Mouse (Mus musculus) kidney, postnatal 25 days (tissue): ENCODE measurements at regions not wholly inside any gene's neighbourhood (a gene's known extent, or its start where the extent isn't known, plus 50 kb on each side); places are given as distances from the start of the nearest gene placed in this dataset.
"Not testable (repeated sequence)": the region's sequence is repeated elsewhere in the genome, so short reads cannot be mapped to it uniquely, and the experiment has no call there.

Experiments
- DNase-seq, 2 experiments: peaks; one replicate each; pipeline ENCODE4 v3.0.0; 2021; ENCODE audit warnings: mixed read lengths in 2 of 2

DNA sequence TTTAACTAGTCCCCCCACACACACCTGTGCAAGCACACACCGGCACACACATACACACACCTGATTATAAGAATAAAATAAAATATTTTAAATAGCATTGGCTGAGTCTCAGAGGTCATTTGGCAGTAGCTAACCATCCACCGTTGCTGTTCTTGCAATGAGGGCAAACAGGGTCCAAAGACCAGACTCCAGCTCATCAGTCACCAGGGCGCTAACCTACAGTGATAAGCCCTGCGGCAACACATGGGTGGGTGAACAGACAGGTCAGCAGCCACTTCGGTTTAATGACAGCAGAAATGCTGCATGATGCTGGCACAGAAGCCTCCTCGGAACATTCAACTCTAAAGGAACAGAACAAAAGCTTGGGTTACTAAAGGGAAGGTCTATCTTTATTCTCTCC is 54.9 kb downstream of the Tas2r134 start:
- peak; percentile 23 to 60 for DNase-seq

DNA sequence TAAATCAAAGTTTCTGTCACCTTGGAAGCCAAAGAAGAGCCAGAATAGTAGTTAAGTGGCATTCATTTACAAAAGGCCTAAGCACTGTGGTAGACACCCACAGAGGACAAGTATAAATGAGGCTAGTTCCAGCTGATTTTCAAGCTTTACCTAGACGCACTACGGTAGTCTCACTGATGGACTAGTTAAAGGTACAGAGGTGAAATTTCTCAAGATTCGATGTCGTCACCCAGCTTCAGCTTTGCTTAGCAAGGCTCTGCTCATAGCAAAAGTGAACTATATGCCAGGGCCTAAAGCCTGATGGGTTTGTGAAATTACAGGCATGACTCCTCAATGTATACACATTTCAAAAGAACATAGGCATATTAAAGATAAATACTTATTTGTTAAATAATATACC is 55.4 kb downstream of the Tas2r134 start:
- no peak for DNase-seq

DNA sequence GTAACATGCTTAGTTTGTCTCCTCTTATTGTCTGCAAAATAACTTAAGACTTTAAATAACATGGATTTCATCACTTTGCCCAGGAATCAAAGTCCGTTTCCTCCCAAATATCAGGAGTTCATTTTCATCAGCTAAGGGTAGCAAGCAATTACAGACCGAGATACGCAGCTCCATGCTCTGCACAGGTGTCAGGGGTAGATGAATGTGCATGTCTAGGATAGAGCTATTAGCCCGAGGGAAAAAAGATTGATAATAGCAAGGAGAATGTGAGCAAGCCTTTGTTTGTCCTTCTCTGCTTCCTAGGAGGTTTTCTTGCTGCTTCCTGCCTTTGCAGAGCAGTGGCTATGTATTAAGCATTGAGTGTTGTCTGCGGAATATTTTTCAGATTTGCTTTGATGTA is 77.8 kb downstream of the Tas2r134 start:
- no peak for DNase-seq

DNA sequence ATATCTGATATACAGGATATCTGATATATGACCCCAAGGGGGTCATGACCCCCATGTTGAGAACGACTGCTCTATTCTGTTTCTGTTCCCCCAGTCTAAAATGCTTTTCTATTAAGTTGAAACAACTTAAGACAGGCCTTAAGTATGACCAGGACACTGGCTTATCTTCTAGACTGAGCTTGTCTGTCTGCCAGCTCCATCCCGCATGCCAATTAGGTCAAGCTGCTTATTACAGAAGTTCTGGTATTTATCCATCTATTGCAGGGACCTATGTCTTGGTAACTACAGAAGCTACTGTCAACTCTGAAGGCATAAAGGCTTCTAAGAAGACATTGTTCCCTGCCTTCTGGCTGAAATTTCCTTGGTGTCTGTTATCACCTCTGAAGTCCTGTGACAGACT is 81.4 kb downstream of the Tas2r134 start:
- DNase-seq, result no peak

DNA sequence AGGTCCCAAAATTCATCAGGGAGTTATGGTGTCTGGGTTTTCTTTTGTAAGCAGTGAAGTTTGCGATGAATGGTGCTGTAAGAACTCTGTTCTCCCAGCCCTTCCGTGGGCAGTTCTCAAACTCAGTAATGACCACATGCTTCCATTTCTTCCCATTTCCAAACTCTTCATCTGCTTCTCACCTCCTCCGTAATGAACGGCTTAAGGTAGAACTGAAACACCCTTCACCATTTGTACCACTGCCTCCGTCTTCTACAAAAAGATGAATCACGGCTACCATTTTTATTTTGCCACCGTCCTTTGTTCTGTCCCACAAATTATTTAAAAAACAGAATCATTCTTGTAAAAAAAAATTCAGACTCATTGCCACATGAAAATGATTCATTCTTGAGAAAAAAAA is 85.3 kb downstream of the Tas2r134 start:
- no peak for DNase-seq

DNA sequence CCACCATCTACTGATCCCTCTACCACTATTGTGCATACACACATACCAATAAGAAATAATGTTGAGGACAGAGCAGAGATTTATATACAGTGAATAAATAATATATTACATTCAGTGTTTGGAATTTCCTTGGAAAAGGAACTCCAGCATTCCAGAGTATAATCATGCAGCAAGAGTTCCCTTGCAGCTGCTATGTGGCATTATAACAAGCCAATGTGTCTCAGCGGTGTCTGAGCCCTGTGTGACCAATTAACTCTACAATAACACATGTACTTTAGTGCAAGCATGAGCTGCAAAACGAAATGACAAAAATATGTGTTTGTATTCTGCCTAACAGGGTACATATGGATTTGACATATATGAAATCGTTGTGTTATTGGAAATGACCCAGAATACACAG is 103.5 kb downstream of the Tas2r134 start:
- no peak for DNase-seq

DNA sequence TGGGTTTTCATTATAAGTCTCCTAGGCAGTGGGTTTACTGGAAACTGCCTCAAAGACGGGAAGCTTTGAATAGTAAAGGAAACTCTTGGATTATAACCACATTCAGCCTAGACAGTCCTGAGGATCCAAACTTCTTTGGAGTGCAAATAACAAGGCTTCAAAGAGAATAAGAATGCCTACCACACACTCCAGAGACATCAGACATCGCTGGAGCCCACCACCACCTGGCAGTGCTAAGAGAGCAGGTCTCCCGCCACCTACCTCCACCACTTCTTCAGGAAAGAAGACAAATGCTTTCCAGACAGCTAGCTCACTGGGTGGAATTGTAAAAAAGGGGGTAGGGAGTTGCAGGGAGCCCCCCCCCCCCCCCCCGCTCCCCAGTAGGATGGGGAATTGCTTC is 104.4 kb downstream of the Tas2r134 start:
- no peak for DNase-seq

DNA sequence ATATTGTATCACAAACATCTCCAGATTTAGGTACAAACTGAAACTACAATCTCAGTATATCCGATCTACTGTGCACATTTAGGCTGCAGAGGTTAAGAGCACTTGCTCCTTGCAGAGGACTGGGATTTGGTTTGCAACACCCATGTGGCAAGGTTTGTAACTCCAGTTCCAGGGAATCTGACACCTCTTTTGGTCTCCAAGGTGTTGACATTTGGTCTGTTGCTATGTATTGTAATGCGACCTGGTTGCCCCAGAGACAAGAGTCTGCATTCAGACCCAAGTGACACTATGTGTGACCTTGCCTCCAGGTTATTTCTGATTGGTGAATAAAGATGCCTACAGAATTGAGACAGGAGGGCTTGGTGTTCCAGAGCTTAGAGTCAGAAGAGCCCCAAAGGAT is 105.0 kb downstream of the Tas2r134 start:
- DNase-seq, result no peak

DNA sequence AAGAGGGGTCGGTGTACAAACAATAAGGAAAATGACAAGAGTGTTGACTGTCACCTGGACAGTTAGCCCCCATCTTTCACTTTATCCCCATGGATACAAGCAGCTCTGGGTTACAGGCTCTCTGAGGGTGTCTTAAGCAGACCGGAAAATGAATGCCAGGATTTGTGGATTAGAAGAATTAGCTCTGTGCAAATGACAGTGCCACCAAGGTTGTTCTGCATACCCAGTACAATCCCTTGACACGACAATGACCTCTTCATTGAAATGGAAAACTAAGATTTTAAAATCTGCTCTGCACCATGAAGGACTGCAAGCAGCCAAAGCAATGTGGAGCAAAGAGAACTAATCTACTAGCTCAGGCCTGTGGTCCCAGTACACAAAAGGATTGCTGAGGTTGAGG is 105.9 kb downstream of the Tas2r134 start:
- DNase-seq, result no peak

DNA sequence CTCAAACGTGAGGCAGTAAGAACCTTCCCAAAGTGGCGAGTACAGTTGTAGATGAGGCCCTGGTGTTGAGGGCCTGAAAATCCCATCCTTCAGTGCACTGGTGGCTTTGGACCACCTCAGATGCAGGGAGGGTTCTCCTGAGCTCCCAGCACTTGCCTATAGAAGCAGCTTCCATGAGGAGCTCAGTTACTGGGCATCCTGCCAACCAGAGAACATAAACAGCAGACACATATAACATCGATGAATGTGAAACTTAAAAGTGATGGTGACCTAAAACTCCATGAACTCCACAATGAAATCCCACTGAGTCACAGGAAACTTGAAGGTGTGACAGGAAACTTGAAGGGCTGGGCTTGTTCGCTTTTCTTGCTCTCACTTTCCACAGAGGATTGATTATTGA is 109.1 kb downstream of the Tas2r134 start:
- DNase-seq, result no peak

DNA sequence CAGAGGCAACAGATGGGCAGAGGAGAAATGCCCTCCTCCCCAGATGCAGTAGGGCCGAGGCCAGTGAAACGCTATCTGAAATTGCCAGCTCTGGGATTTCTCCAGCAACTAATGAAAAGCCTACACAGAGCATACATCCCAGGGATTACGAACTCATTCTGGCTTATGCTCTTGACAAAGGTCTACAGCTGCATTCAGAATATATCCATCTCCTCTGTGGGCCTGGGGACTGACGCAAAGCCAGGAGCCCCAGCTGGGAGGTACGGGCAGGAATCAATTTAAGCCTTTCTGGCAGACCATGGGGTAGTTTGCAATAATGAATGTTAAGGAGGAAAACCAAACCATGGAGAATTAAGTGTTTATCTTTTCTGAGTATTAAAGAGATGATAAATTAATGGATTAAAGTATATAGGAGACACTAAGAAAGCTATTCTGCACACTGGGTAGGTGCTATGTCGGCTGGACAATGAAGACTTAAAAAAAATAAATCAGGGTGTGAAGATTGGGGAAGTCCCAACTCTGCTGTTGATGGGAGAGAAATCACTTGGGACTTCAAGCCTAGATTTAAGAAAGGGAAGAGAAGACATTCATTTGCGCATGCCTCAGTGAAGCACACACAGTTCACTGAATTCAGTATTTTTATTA is 120.5 kb downstream of the Tas2r134 start:
- no peak for DNase-seq

DNA sequence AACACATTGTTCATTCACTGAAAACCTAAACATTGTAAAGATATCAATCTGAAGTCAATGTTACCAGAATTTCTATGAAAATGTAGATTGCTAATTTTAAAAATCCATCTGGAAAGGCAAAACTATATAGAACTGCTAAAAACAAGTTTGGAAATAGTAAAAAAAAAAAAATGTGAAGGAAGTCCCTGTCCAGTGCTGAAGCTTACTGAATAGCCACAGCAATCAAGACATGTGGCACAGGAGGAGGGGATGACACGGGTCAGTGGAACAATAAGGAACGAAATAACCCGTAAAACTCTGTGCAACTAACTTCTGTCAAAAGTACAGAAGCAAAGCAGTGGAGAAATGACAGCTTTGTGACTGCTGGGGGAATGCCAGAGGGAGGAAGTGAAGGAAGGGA is 121.9 kb downstream of the Tas2r134 start:
- no peak for DNase-seq

DNA sequence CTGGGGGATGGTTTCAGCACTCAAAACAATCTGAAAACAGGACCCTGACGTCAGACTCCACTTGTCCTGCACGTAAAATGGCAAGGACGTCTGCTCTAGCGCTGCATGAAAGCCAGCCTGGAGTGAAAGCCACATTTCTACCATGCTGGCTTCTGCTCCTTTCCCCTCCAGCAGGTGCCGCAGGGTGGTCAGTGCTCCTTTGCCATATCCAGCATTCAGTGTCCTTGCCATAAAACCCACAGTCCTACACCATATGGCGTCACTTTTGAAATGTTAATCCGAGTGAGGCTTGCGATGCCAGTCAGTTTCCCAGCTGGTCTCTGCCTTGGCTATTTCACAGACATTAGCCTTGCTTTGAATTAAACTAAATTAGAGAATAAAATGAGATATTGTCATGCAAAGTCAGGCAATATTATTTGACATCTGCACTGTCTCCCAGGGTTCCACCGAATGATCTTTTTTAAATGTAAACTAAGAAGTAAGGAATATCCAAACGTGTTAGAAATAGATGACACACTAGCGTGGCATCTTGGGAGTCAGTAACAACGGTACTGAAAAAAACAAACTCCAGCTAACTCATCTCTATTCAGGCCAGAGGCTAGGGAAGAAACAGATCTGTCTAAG is 125.7 kb downstream of the Tas2r134 start:
- DNase-seq, result no peak

DNA sequence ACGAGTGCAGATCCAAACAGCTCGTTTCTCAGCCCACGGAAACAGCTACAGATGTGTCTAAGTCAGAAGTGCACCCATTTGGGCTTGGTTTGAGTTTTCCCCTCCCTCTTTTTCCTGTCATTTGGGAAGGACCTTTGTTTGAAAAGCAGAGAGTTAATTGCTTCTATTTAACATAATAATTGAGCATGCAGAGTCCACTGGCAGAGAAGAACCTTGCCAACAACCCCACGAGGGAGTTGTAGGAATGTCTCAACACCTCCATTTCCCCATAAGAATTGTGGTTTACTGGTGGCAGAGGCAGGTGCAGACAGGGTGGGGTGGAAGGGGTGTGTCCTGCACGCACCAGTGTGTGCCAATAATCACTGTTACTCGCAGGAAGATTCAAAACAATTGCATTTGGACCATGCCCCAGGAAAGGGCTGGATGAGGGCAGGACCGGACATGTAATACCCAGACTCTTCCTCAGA is 126.3 kb downstream of the Tas2r134 start:
- DNase-seq, result no peak

DNA sequence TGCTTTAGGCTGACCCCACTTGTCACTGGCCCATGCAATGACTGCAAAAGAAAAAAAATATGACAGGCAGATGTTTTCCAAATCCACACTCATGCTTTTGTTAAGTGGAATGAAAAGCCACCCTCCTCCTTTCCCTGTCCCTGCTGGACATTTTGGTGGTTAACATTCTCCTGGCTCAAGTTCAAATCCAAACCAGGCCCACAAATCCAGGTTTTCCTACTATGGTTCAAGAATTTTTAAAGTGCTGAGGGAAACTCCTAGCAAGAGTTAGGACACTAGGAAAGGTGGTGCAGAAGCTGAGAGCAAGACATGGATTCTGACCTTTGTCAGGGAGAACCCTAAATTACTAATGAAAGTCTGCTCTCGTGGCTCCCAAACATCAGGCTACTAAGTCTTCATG is 130.1 kb downstream of the Tas2r134 start:
- DNase-seq, result no peak

DNA sequence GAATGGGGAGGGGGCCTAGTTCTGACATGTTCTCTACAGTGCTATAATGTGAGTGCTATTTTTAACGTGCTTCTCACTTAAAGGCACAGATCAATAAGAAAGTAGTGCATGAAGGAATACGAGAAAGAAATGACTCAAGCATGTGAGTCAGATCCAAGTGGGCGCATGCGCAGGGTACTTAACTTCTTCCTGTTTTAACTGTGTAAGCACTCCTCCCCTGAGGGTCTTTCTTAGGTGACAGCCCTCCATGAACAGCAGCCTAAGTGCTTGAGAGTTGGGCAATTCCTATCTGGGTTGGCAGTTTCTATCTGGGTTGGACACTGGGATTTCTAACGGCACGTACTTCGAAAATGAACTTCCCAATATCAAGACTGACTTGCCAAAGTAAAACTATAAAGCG is 130.8 kb downstream of the Tas2r134 start:
- DNase-seq, result no peak

DNA sequence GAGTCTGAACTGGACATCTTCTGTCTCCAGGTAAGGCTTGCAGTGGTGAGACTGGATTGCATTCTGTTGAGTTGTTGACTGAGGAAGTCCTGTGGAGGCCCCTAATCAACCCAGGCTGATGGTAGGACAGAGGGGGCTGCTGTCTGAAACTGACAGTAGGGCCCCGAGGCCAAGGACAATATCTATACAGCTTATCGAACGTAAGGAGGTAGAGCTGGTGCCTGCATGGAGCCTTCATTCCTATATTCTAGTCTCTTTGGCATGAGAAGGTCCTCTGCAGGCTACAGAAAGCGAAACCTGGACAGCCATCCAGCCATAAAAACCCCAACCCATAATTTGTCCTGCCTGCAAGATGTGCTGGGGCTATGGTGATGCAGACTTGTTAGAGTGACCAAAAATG is 135.6 kb downstream of the Tas2r134 start:
- no peak for DNase-seq

DNA sequence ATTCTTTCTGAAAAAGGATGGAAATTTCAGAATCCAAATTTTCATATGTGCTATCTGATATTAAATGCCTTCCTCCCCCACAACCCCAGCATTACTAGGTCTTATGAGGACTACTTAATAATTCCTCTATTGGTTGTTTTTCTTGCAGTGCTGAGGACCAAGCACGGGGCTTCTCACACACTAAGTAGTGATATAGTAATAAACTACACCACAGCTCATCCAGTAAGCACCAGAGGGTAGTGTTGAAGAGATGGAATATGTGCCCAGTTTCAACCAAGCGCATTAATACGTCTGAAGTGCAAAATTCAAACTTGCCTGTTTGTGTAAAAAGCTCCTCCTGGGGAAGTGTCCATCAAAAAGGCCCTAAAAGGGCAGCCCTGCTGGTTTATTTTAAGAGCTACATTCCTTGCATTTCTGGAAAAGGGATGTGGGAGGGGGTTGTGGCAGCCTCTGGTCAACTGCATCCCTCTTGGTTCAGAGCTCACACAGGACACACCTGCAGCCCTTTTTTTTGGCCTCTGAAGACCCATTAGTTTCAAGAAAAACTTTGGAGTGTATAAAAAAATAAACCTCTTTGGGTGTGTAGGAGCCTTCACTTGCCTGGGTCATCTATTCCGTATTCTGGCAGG is 140.3 kb downstream of the Tas2r134 start:
- no peak for DNase-seq

DNA sequence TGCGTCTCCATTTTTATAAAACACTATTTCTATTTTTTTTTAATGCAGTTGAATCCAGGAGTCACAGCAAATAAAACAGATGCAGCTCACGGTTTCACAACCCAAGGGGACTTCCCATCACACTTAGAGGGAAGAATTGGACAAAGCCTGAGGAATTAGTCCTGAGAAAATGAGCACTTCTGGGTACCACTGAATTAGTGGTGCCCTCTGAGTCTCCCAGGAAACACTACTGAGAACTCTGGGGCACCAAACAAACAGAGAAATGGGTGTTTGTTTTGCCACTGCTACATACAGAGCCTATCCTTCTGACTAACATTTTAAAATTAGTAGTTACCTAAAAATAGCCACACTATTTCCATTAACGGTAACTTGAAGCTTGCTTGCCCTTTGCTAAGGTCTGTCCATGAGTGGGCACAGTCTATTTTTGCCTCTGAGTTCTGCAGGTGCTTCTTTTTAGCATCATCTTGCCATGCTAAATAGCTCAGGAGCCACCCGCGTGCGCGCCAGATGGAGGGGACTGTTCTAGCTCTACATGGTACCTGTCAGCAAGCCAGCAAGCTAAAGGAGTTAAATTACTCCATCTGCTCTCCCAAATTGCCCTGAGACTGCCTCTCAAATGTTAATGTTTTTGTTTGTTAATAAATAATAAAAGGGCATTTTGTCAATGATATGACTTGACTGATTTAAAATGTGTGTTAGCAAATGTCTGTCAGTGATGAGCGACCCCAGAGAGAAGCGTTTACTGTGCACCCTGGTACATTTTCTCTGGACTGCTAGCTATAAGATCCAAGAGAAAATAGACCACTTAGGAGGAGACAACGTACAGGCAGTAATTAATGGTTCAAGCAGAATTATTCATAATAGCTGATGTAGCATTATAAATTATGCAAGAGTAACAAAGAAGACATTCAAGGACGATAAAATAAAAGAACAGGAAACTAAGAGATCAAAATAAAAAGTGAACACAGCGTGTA is 141.3 kb downstream of the Tas2r134 start:
- DNase-seq, result no peak

DNA sequence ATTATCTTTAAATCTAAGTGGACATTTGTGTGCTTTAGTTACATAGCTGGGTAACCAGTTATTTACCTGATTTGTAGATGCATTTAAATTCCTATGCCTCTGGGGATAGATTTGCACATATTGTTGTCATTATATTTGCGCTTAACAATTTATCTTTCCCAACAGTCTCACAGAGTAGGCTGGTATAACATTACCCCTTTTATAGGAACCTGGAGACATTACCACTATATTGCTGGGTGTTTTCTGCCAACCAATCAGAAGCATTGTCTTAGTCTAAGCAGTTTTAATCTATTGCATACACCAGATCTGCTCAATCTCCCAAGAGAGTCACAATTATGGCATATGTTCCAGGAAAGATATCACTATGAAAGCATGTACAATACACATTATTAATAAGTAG is 149.8 kb downstream of the Rbm43 start:
- DNase-seq, result no peak

DNA sequence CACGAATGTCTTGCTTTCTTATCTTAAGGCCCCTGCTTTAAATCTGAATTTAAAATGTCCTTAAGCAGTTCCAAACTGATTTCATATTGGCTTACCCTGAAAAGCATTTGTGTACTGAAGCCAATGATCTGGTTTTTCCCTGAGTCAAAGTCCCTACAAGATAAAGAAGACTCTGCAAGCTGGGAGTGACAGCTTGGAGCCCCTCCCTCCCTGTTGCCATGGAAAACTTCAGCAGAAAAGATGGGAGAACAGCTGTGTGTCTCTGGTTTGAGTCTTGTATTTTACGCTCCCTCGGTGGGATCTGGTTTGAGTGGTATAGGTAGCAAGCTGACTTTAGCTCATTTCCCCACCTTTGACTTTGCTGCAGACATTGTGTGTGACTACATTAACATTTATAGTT is 146.1 kb downstream of the Rbm43 start:
- DNase-seq, result no peak

DNA sequence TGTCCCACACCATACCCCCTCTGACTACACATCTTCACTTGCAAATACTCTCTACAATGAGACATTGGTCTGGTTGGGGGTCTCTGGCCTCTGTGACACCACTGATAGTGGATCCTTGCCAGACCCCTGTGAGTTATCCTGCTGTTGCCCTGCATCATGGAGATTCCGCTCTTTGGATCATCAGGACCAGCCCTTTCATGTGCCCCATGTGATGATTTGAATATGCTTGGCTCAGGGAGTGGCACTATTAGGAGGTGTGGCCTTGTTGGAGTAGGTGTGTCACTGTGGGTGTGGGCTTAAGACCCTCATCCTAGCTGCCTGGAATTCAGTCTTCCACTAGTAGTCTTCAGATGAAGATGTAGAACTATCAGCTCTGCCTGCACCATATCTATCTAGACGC is 141.7 kb downstream of the Rbm43 start:
- DNase-seq, result not testable (repeated sequence)

DNA sequence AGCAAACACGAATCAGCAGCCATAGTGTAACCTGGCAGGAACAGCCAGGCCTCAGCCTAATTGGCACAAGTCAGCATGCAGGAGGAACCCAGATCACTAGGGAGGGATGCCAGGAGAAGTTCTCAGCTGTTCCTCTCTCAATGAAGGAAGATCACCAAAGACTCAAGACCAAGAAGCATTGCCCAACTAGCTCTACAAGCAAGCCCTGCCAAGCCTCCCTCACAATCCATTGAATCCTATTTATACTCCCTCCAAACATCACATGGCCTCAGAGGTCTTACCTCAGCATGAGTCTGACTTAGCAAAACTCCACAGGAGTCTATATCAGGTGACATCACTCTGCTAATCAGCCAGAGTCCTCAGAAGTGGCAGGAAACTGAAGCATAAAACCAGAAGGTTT is 135.1 kb downstream of the Rbm43 start:
- DNase-seq, result no peak
